Mouse (Mus musculus): ENCODE measurements around the gene Adh1. TPM values are rescaled to one million over a fixed set of nuclear protein-coding genes. Genes with fewer than 3 reads are reported as not detected.

The Adh1 gene
- polyA plus RNA-seq, 1 experiment: 256 TPM

GRCm38 (mm10) chr3:138227782-138228181 is 33.0 kb upstream of the Adh1 start:
- H3K27ac ChIP-seq (ENCODE audit: insufficient read depth, low read depth, low read length): no peak overlapping the region

GRCm38 (mm10) chr3:138229448-138229847 is 31.3 kb upstream of the Adh1 start:
- H3K4me3 ChIP-seq (ENCODE audit: insufficient read depth, low read depth, low read length): no peak overlapping the region
- WGBS: 76% methylated on average over 1 of the region's 1 CpGs
- no peak for DNase-seq
- TF ChIP-seq POLR2A (IDR thresholded peaks at IDR 0.05; ENCODE audit: low read depth, low read length) (no peak), CTCF (conservative IDR thresholded peaks at IDR 0.05; ENCODE audit: insufficient read depth, insufficient read length, low read depth, low read length) (no peak)
- H3K36me3 ChIP-seq (ENCODE audit: control insufficient read depth, insufficient read depth, low read length): no peaks in the 10 kb centered on the region
- H3K27ac ChIP-seq (ENCODE audit: insufficient read depth, low read depth, low read length): no peak overlapping the region
- peaks cover 13% of the 10 kb centered on the region for H3K4me1 ChIP-seq (ENCODE audit: control insufficient read depth, insufficient read depth, low read length)
- no peaks in the 10 kb centered on the region for H3K27me3 ChIP-seq (replicated peaks; ENCODE audit: control insufficient read depth, insufficient read depth, low read length)

More at GRCm38 (mm10) chr3:138227782-138228181, 33.0 kb upstream of the Adh1 start:
- Histone ChIP-seq H3K4me3 (ENCODE audit: insufficient read depth, low read depth, low read length) (no peak overlapping the region), H3K36me3 (ENCODE audit: control insufficient read depth, insufficient read depth, low read length) (no peaks in the 10 kb centered on the region), H3K4me1 (ENCODE audit: control insufficient read depth, insufficient read depth, low read length) (peaks cover 15% of the 10 kb centered on the region), H3K27me3 (replicated peaks; ENCODE audit: control insufficient read depth, insufficient read depth, low read length) (no peaks in the 10 kb centered on the region)
- no peak for DNase-seq
- TF ChIP-seq POLR2A (IDR thresholded peaks at IDR 0.05; ENCODE audit: low read depth, low read length) (no peak), CTCF (conservative IDR thresholded peaks at IDR 0.05; ENCODE audit: insufficient read depth, insufficient read length, low read depth, low read length) (no peak)
- WGBS: 95% methylated on average over 8 of the region's 8 CpGs

GRCm38 (mm10) chr3:138230266-138230665 is 30.5 kb upstream of the Adh1 start:
- Histone ChIP-seq H3K27me3 (replicated peaks; ENCODE audit: control insufficient read depth, insufficient read depth, low read length) (no peaks in the 10 kb centered on the region), H3K36me3 (ENCODE audit: control insufficient read depth, insufficient read depth, low read length) (no peaks in the 10 kb centered on the region), H3K4me3 (ENCODE audit: insufficient read depth, low read depth, low read length) (no peak overlapping the region), H3K27ac (ENCODE audit: insufficient read depth, low read depth, low read length) (no peak overlapping the region), H3K4me1 (ENCODE audit: control insufficient read depth, insufficient read depth, low read length) (peaks cover 13% of the 10 kb centered on the region)
- no peak for DNase-seq
- TF ChIP-seq CTCF (conservative IDR thresholded peaks at IDR 0.05; ENCODE audit: insufficient read depth, insufficient read length, low read depth, low read length) (no peak), POLR2A (IDR thresholded peaks at IDR 0.05; ENCODE audit: low read depth, low read length) (no peak)
- 92% methylated on average over 3 of the region's 3 CpGs for WGBS

GRCm38 (mm10) chr3:138231531-138231930 is 29.3 kb upstream of the Adh1 start:
- Histone ChIP-seq H3K4me3 (ENCODE audit: insufficient read depth, low read depth, low read length) (no peak overlapping the region), H3K27ac (ENCODE audit: insufficient read depth, low read depth, low read length) (no peak overlapping the region), H3K36me3 (ENCODE audit: control insufficient read depth, insufficient read depth, low read length) (no peaks in the 10 kb centered on the region), H3K27me3 (replicated peaks; ENCODE audit: control insufficient read depth, insufficient read depth, low read length) (no peaks in the 10 kb centered on the region), H3K4me1 (ENCODE audit: control insufficient read depth, insufficient read depth, low read length) (peaks cover 8% of the 10 kb centered on the region)
- TF ChIP-seq CTCF (conservative IDR thresholded peaks at IDR 0.05; ENCODE audit: insufficient read depth, insufficient read length, low read depth, low read length) (no peak), POLR2A (IDR thresholded peaks at IDR 0.05; ENCODE audit: low read depth, low read length) (no peak)
- no peak for DNase-seq
- WGBS: 84% methylated on average over 2 of the region's 2 CpGs

- Histone ChIP-seq H3K27me3 (replicated peaks; ENCODE audit: control insufficient read depth, insufficient read depth, low read length) (no peaks in the 10 kb centered on the region), H3K4me3 (ENCODE audit: insufficient read depth, low read depth, low read length) (no peak overlapping the region), H3K36me3 (ENCODE audit: control insufficient read depth, insufficient read depth, low read length) (no peaks in the 10 kb centered on the region), H3K4me1 (ENCODE audit: control insufficient read depth, insufficient read depth, low read length) (peaks cover 19% of the 10 kb centered on the region; the same call in 1 of the 2 replicates), H3K27ac (ENCODE audit: insufficient read depth, low read depth, low read length) (peak overlapping the region; percentile 64)
- 59% methylated on average over 11 of the region's 11 CpGs for WGBS
- TF ChIP-seq CTCF (conservative IDR thresholded peaks at IDR 0.05; ENCODE audit: insufficient read depth, insufficient read length, low read depth, low read length) (no peak), POLR2A (IDR thresholded peaks at IDR 0.05; ENCODE audit: low read depth, low read length) (no peak)
- no peak for DNase-seq
Observed at GRCm38 (mm10) chr3:138236546-138237163, 24.1 kb upstream of the Adh1 start.

- H3K27me3 ChIP-seq (replicated peaks; ENCODE audit: control insufficient read depth, insufficient read depth, low read length): no peaks in the 10 kb centered on the region
- WGBS: 67% methylated on average over 10 of the region's 10 CpGs
- TF ChIP-seq CTCF (conservative IDR thresholded peaks at IDR 0.05; ENCODE audit: insufficient read depth, insufficient read length, low read depth, low read length) (no peak), POLR2A (IDR thresholded peaks at IDR 0.05; ENCODE audit: low read depth, low read length) (no peak)
- H3K4me3 ChIP-seq (ENCODE audit: insufficient read depth, low read depth, low read length): no peak overlapping the region; the same call in 1 of the 2 replicates
- H3K4me1 ChIP-seq (ENCODE audit: control insufficient read depth, insufficient read depth, low read length): peaks cover 27% of the 10 kb centered on the region
- DNase-seq: peak; percentile 33
- H3K27ac ChIP-seq (ENCODE audit: insufficient read depth, low read depth, low read length): no peak overlapping the region
- H3K36me3 ChIP-seq (ENCODE audit: control insufficient read depth, insufficient read depth, low read length): no peaks in the 10 kb centered on the region
Observed at GRCm38 (mm10) chr3:138238046-138238445, 22.7 kb upstream of the Adh1 start.

- WGBS: 56% methylated on average over 6 of the region's 6 CpGs
- TF ChIP-seq CTCF (conservative IDR thresholded peaks at IDR 0.05; ENCODE audit: insufficient read depth, insufficient read length, low read depth, low read length) (no peak), POLR2A (IDR thresholded peaks at IDR 0.05; ENCODE audit: low read depth, low read length) (no peak)
- peak overlapping the region; percentile 20; the same call in 1 of the 2 replicates for H3K4me3 ChIP-seq (ENCODE audit: insufficient read depth, low read depth, low read length)
- H3K36me3 ChIP-seq (ENCODE audit: control insufficient read depth, insufficient read depth, low read length): no peaks in the 10 kb centered on the region
- DNase-seq: peak; percentile 68
- peak overlapping the region; percentile 78 for H3K27ac ChIP-seq (ENCODE audit: insufficient read depth, low read depth, low read length)
- peaks cover 38% of the 10 kb centered on the region for H3K4me1 ChIP-seq (ENCODE audit: control insufficient read depth, insufficient read depth, low read length)
- H3K27me3 ChIP-seq (replicated peaks; ENCODE audit: control insufficient read depth, insufficient read depth, low read length): no peaks in the 10 kb centered on the region
Observed at GRCm38 (mm10) chr3:138239461-138239860, 21.3 kb upstream of the Adh1 start.

Measured in kidney, adult 2 months (tissue).